Comparison of ENCODE assay signal across 12 mouse cellular contexts in genomic region chr2:105282407-105283077, GRCm38 (mm10). TPM values are rescaled to one million over a fixed set of nuclear protein-coding genes. Genes with fewer than 3 reads are reported as not detected.
A peak's percentile ranks its signal among the peaks of the same experiment; 100 is the strongest.
DNase-seq lines count a peak whose midpoint lies in the region; ATAC-seq and TF ChIP-seq lines count a peak whose summit lies in the region.
"Had no signal": no experiment of that assay in that cellular context is flagged by ENCODE, and none has a peak within 500 bp of the region (broad histone marks: within the 10 kb centered on the region; RNA-seq: fewer than 3 reads in every experiment).

No protein-coding gene starts in this region.

- peaks cover 7% of the 10 kb centered on the region for H3K4me1 ChIP-seq in forebrain, embryonic 12.5 days

- H3K4me3 ChIP-seq in left cerebral cortex, adult 2 months: no peak overlapping the region
- no peak overlapping the region for H3K4me3 ChIP-seq in forebrain, embryonic 12.5 days (replicated peaks)

- intact Hi-C loops in left cerebral cortex, postnatal 10 days (cut with DNase I): no loop called here
- intact Hi-C loops in left cerebral cortex, adult 2 months (cut with DNase I): no loop called here

- 40% methylated on average over 6 of the region's 6 CpGs for WGBS in forebrain, embryonic 12.5 days

- H3K9ac ChIP-seq in forebrain, embryonic 12.5 days: no peak overlapping the region

- no peaks in the 10 kb centered on the region for H3K27me3 ChIP-seq in forebrain, embryonic 12.5 days

- DNase-seq in left cerebral cortex, postnatal 10 days (ENCODE audit: extremely low spot score in 1 of 2, low spot score in 2 of 2): peak; percentile 39 to 58
- DNase-seq in left cerebral cortex, adult 2 months (ENCODE audit: extremely low spot score in 1 of 2, low spot score in 2 of 2): no peak
- peak; percentile 43 for DNase-seq in brain, adult 2 months (ENCODE audit: low read depth, low spot score)
- DNase-seq in layer of hippocampus, adult 9-11 months: peak; percentile 52
- no peak for DNase-seq in embryo, embryonic 9.5 days (ENCODE audit: extremely low spot score)
- DNase-seq in spleen, postnatal 10 days (ENCODE audit: low spot score in 2 of 2): no peak
- no peak for DNase-seq in adrenal gland, adult 8-10 months
- DNase-seq: gastrocnemius, postnatal 14 days; heart, postnatal 36 days had no signal

- H3K9me3 ChIP-seq in forebrain, embryonic 12.5 days: no peaks in the 10 kb centered on the region

- TF ChIP-seq CTCF in left cerebral cortex, adult 2 months (IDR thresholded peaks at IDR 0.05): no peak

- H3K4me2 ChIP-seq in forebrain, embryonic 12.5 days: no peak overlapping the region

- no peak overlapping the region for H3K27ac ChIP-seq in left cerebral cortex, adult 2 months
- no peak overlapping the region for H3K27ac ChIP-seq in forebrain, embryonic 12.5 days

- H3K36me3 ChIP-seq in forebrain, embryonic 12.5 days (replicated peaks): no peaks in the 10 kb centered on the region

- peak; percentile 84 for ATAC-seq in forebrain, embryonic 12.5 days (ENCODE audit: low FRiP score)
- ATAC-seq: activated CD4-positive, CD25-positive, alpha-beta regulatory T cell, adult 4 months had no signal

RNA-seq across cellular contexts. Expression of gene Them7, which starts 58.4 kb away (rescaled TPM):
- not detected for total RNA-seq in left cerebral cortex, postnatal 10 days (2021)
- not detected for total RNA-seq in left cerebral cortex, adult 2 months (2021)
- polyA plus RNA-seq in forebrain, embryonic 12.5 days (2016; fragmentation: Nextera tagmentation; extraction: Ambion mirVana): not detected in 2 replicates
- total RNA-seq in adrenal gland, adult 8-10 months (2022): under 1 TPM in 3 of 4 experiments, not detected in 1; 0.26 to 0.70 (median 0.67) TPM
- total RNA-seq: gastrocnemius, postnatal 14 days had no signal
- polyA plus RNA-seq: activated CD4-positive, CD25-positive, alpha-beta regulatory T cell, adult 4 months; small intestine, adult 2 months had no signal

Comparison
In these comparisons a context has a peak if more than half of its experiments do, and no peak if none do; other contexts are left out.
1. DNase-seq: peak in left cerebral cortex, postnatal 10 days (2 of 2), brain, adult 2 months (single experiment) and layer of hippocampus, adult 9-11 months (single experiment); none in left cerebral cortex, adult 2 months (0 of 2), embryo, embryonic 9.5 days (single experiment), spleen, postnatal 10 days (0 of 2) and adrenal gland, adult 8-10 months (single experiment).